Mouse (Mus musculus): ENCODE measurements at regions not wholly inside any gene's neighbourhood (a gene's known extent, or its start where the extent isn't known, plus 50 kb on each side); places are given as distances from the start of the nearest gene placed in this dataset.

DNA sequence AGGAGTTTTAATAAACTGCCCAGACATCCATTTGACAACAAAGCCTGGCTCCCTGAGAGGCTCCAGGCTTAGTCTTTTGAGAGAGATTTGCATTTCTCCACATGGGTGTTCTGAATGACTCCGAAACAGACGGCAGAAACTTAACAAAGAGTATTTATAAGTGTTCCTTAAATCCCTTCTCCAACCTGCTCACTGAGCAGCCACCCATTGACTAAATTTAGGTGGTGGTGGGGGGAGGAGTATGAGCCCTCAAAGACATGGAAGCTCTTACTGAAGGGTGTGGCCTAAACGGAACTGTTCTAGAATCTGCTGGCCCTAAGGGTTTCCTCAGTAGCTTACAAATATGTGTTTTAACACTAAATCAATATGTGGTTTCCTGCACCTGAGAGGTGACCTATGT, 158.5 kb downstream of the Dyrk2 start:
- no peak for DNase-seq (ENCODE audit: low spot score)

- no peak for DNase-seq (ENCODE audit: low spot score)
Measured at GRCm38 (mm10) chr10:118711951-118712350, 158.1 kb downstream of the Dyrk2 start.

DNA sequence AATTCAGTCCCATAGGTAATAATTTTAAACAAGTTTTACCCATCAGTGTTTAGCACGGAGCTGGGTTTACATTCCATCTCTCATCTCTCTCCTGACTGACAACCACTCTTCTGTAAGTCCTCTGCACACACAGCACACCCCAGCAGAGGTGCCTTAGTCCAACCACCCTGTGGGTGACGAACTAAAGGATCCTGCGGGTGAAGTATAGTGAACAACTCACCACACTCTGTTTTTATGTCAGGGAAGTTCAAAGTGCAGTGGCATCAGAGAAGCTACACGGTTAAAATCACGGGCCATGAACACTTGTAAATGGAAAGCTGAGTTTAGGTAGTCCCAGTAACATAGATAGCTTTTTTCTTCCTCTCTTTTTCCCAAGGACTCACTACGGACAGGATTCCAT, 157.1 kb downstream of the Dyrk2 start:
- no peak for DNase-seq (ENCODE audit: low spot score)

- no peak for DNase-seq (ENCODE audit: low spot score)
Measured at GRCm38 (mm10) chr10:118714179-118714581, 155.8 kb downstream of the Dyrk2 start.

- no peak for DNase-seq (ENCODE audit: low spot score)
Measured at GRCm38 (mm10) chr10:118714595-118714994, 155.4 kb downstream of the Dyrk2 start.

- DNase-seq (ENCODE audit: low spot score), result no peak
Measured at GRCm38 (mm10) chr10:118720630-118721029, 149.4 kb downstream of the Dyrk2 start.

GRCm38 (mm10) chr10:118722132-118722551, 147.9 kb downstream of the Dyrk2 start:
- DNase-seq (ENCODE audit: low spot score), result no peak

DNA sequence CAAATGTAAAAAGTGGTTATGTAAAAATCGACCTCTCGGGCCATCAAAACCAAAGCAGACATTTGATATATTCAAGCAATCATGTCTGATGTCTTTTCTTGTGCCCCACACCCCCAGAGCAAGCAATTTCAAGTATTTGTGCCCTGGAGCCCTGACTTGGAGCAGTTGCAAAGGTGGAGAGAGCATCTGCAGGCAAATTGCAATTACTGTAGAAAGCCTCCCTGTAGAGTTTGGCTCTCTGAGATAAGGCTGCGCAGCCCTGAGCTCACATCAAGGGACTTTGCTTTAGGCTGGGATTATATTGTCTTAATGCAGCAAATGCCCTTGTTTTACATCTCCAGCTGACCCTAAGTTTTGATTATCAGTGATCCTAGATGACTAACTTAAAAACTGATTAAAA, 147.3 kb downstream of the Dyrk2 start:
- no peak for DNase-seq (ENCODE audit: low spot score)

- no peak for DNase-seq (ENCODE audit: low spot score)
Measured at GRCm38 (mm10) chr10:118736093-118736492, 133.9 kb downstream of the Dyrk2 start.

GRCm38 (mm10) chr10:118737064-118737463, 132.9 kb downstream of the Dyrk2 start:
- DNase-seq (ENCODE audit: low spot score), result no peak

GRCm38 (mm10) chr10:118739849-118740481, 130.0 kb downstream of the Dyrk2 start:
- no peak for DNase-seq (ENCODE audit: low spot score)

GRCm38 (mm10) chr10:118743831-118744230, 126.2 kb downstream of the Dyrk2 start:
- no peak for DNase-seq (ENCODE audit: low spot score)

DNA sequence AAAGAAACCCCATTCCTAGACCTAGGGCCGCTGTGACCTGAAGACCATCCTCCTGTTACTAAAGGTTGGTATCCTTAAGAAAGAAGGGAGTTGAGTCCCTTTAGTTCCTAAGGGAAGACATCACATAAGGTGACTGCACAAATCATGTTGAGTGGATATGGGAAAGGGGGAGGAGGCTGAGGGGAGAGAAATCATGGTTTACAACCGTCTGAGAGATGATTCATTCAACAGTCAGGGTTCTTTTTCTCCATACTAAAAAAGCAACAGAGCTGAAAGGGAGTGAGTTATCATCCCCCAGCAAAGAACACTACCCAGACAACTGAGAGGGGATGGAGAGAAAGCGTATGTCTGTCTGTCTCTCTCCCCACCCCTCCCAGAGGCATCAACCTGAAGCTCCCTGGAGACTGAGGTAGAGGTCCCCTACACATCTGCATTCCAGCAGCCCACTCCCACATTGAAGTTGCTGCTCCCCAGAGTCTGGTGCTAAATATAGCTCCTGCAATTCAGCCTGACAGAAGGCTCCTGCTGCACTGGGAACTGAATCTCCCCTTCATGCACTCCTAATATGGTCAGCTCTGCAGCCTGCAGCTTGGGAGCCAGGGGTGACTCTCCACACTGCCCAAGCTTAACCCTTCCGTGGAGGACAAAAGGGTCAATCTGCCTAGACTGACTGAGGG, 123.2 kb downstream of the Dyrk2 start:
- no peak for DNase-seq (ENCODE audit: low spot score)

DNA sequence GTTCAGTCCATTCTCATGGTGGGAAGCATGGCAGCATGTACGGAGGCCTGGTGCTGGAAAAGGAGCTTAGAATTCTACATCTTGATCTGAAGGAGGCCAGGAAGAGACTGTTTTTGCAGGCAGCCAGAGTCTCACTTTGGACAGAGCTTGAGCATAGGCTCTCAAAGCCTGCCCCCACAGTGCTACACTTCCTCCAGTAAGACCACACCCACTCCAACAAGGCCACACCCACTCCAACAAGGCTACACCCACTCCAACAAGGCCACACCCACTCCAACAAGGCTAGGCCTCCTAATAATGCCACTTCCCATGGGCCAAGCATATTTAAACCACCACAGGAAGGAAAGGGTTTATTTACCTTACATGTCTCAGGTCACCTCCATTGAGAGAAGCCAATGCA, 121.0 kb downstream of the Dyrk2 start:
- DNase-seq (ENCODE audit: low spot score), result no peak

DNA sequence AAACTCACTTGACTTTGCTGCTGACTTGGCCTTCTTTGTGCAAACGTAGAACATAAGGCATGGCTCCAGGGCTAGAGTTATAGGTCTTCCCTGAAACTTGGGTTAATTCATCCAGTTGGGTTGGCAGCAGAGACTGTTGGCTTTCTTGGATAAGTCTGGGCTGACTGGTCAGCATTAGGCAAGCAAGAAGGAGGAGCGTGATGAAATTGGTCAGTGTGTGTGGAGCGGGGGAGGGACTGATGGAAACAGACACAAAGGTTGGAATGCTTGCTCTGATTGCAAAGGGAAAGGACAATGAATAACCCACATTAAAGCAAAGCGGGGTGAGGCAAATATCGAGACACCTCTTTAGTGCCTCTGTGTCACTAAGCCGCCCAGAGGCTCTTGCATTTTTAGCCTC, 120.3 kb downstream of the Dyrk2 start:
- DNase-seq (ENCODE audit: low spot score), result no peak

DNA sequence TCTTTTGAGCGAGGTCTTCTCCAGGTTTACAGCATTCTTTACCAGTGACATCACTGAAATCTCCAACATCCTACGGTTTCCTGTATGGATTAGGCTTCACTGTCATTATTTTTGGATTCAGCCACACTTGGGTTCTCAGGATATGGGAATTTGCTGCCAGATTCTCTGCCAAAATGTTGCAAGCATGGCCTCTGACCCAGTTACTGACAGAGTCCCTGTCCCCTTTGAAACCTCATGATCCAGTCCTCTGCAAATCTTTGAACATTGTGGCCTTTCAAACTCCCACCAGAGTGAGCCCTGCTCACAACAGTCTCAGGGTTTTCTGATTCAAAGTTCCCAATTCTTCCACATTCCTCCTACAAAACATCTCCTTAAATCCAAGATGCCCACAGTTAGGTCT, 118.9 kb downstream of the Dyrk2 start:
- DNase-seq (ENCODE audit: low spot score), result no peak

GRCm38 (mm10) chr10:118753061-118753775, 116.8 kb downstream of the Dyrk2 start:
- no peak for DNase-seq (ENCODE audit: low spot score)

DNA sequence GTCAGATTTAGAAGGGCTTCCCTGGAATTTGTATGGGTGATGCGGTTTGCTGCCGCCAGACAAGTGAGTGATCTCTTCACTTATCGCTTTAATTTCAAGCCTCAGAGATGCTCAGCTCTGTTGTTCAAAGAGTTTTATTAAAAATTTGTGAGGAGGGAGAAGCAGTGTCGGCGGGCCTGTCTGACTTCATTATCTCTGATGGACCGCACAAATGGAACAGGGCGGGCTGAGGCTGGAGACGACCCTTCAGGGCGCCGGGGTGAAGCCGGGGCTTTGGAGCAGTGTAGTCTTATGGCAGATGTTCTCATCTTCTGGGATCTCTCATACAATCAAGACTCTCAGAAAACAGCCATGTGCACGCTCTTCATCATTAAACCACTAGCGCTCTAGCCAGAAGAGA, 115.2 kb downstream of the Dyrk2 start:
- DNase-seq (ENCODE audit: low spot score), result no peak

- DNase-seq (ENCODE audit: low spot score), result no peak
Measured at GRCm38 (mm10) chr10:118758825-118759471, 111.1 kb downstream of the Dyrk2 start.

- no peak for DNase-seq (ENCODE audit: low spot score)
Measured at GRCm38 (mm10) chr10:118760441-118760840, 109.6 kb downstream of the Dyrk2 start.

GRCm38 (mm10) chr10:118761101-118761868, 108.7 kb downstream of the Dyrk2 start:
- DNase-seq (ENCODE audit: low spot score), result no peak

DNA sequence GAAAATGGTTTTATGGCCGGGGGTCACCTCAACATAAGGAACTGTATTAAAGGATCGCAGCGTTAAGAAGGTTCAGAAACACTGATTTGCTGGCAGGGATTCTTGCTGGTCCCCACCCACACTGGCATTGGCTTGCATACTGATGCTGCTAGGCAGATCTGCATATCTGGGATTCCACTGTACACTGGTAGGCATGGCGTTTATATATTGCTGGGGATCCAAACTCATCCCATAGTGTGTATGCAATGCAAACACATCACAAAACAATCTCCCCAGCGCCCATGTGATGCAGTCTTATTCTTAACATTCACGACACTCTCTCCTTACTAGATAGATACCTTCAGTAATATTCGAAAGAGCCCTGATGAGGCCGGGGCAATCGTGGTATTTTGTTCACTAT, 105.0 kb downstream of the Dyrk2 start:
- DNase-seq (ENCODE audit: low spot score), result no peak

Data from ovary, postnatal 10 days (tissue).